Mouse (Mus musculus): Measurements from ENCODE around the gene C87436.

Gene C87436

GRCm38 (mm10) chr6:86438272-86439118 is at the start of gene C87436:
TSS of gene C87436 (plus strand) at chr6:86438374.
- DNase-seq (ENCODE audit: low read depth, low spot score) = peak; percentile 94

- no peak for DNase-seq (ENCODE audit: low read depth, low spot score)
Measured at GRCm38 (mm10) chr6:86388461-86388860, 49.7 kb upstream of the C87436 start.

GRCm38 (mm10) chr6:86391326-86391725 is 46.8 kb upstream of the C87436 start:
- no peak for DNase-seq (ENCODE audit: low read depth, low spot score)

GRCm38 (mm10) chr6:86393187-86393586 is 45.0 kb upstream of the C87436 start:
- no peak for DNase-seq (ENCODE audit: low read depth, low spot score)

- DNase-seq (ENCODE audit: low read depth, low spot score) = no peak
Measured at GRCm38 (mm10) chr6:86394078-86394720, 44.0 kb upstream of the C87436 start.

GRCm38 (mm10) chr6:86395021-86395420 is 43.2 kb upstream of the C87436 start:
- no peak for DNase-seq (ENCODE audit: low read depth, low spot score)

- no peak for DNase-seq (ENCODE audit: low read depth, low spot score)
Measured at GRCm38 (mm10) chr6:86395969-86396368, 42.2 kb upstream of the C87436 start.

GRCm38 (mm10) chr6:86396581-86397256 is 41.5 kb upstream of the C87436 start, which contains the start of gene Pcyox1:
TSS of gene Pcyox1 (minus strand) at chr6:86397154.
- DNase-seq (ENCODE audit: low read depth, low spot score) = peak; percentile 88

GRCm38 (mm10) chr6:86397257-86397980 is 40.8 kb upstream of the C87436 start:
- DNase-seq (ENCODE audit: low read depth, low spot score) = no peak

GRCm38 (mm10) chr6:86398986-86399385 is 39.2 kb upstream of the C87436 start:
- DNase-seq (ENCODE audit: low read depth, low spot score) = no peak

GRCm38 (mm10) chr6:86399995-86400394 is 38.2 kb upstream of the C87436 start:
- DNase-seq (ENCODE audit: low read depth, low spot score) = no peak

GRCm38 (mm10) chr6:86400972-86401371 is 37.2 kb upstream of the C87436 start:
- DNase-seq (ENCODE audit: low read depth, low spot score) = peak; percentile 74

- no peak for DNase-seq (ENCODE audit: low read depth, low spot score)
Measured at GRCm38 (mm10) chr6:86402681-86403607, 35.2 kb upstream of the C87436 start.

GRCm38 (mm10) chr6:86403728-86404099 is 34.5 kb upstream of the C87436 start:
- DNase-seq (ENCODE audit: low read depth, low spot score) = peak; percentile 88

GRCm38 (mm10) chr6:86404100-86404861 is 33.9 kb upstream of the C87436 start, which contains the start of gene Tia1:
TSS of gene Tia1 (plus strand) at chr6:86404219.
- peak; percentile 99 for DNase-seq (ENCODE audit: low read depth, low spot score)

- DNase-seq (ENCODE audit: low read depth, low spot score) = peak; percentile 31
Measured at GRCm38 (mm10) chr6:86404996-86405395, 33.2 kb upstream of the C87436 start.

- DNase-seq (ENCODE audit: low read depth, low spot score) = no peak
Measured at GRCm38 (mm10) chr6:86406306-86406705, 31.9 kb upstream of the C87436 start.

- DNase-seq (ENCODE audit: low read depth, low spot score) = no peak
Measured at GRCm38 (mm10) chr6:86418711-86419110, 19.5 kb upstream of the C87436 start.

GRCm38 (mm10) chr6:86419239-86419638 is 18.9 kb upstream of the C87436 start:
- DNase-seq (ENCODE audit: low read depth, low spot score) = no peak

- DNase-seq (ENCODE audit: low read depth, low spot score) = peak; percentile 53
Measured at GRCm38 (mm10) chr6:86420491-86420890, 17.7 kb upstream of the C87436 start.
